Mouse (Mus musculus): ENCODE results near the gene Nrxn1.

- TF ChIP-seq EP300 (IDR thresholded peaks at IDR 0.05; ENCODE audit: low read depth in 1 of 2, low read length in 2 of 2) (no peak), MYC (IDR thresholded peaks at IDR 0.05; ENCODE audit: low read depth, low read length) (no peak), GATA1 (IDR thresholded peaks at IDR 0.05; ENCODE audit: low read depth, low read length) (no peak), E2F4 (IDR thresholded peaks at IDR 0.05; ENCODE audit: borderline replicate concordance, low read depth, low read length) (no peak), UBTF (IDR thresholded peaks at IDR 0.05; ENCODE audit: borderline replicate concordance, insufficient read depth, low read depth, low read length) (no peak), CTCF (IDR thresholded peaks at IDR 0.05 in 2 of 3, conservative IDR thresholded peaks at IDR 0.05 in 1 of 3; ENCODE audit: control insufficient read depth in 1 of 3, insufficient read depth in 1 of 3, low read depth in 2 of 3, low read length in 3 of 3, poor library complexity in 1 of 3, severe bottlenecking in 1 of 3) (no peak), USF2 (IDR thresholded peaks at IDR 0.05; ENCODE audit: borderline replicate concordance in 1 of 2, insufficient read depth in 1 of 2, low read depth in 1 of 2, low read length in 2 of 2) (no peak), POLR2A (IDR thresholded peaks at IDR 0.05; ENCODE audit: control insufficient read depth in 1 of 2, insufficient read depth in 1 of 2, low read depth in 1 of 2, low read length in 2 of 2, poor library complexity in 1 of 2) (no peak), GABPA (IDR thresholded peaks at IDR 0.05; ENCODE audit: low read depth, low read length) (no peak)
These were observed 439.5 kb downstream of the Nrxn1 start for GRCm38 (mm10) chr17:90653347-90653746.

All from MEL (cell line).